Mouse (Mus musculus): ENCODE data around the gene Arrdc1. TPM values are rescaled to one million over a fixed set of nuclear protein-coding genes. Genes with fewer than 3 reads are reported as not detected.

Arrdc1 gene
- polyA plus RNA-seq, 1 experiment from 2014 or later = 46.8 TPM

DNA sequence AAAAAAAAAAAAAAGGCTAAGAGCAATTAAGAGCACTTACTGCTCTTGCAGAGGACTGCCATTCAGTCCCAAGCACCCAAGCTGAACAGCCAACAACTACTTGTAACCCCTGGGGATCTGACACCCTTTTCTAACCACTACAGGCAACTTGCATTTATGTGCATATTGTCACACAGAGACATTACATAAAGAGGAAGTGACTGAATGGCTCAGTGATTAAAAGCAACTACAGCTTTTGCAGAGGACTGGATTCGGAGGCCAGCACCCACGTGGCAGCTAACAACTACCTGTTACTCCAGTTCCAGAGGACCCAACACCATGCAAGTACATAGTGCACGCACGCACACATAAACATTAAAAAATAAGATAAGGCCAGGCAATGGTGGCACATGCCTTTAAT is 24.6 kb downstream of the Arrdc1 start:
- no peaks in the 10 kb centered on the region for H3K36me3 ChIP-seq (ENCODE audit: control insufficient read depth, insufficient read depth, low read length)
- no peaks in the 10 kb centered on the region for H3K27me3 ChIP-seq (replicated peaks; ENCODE audit: control insufficient read depth, insufficient read depth, low read length)
- H3K4me3 ChIP-seq (ENCODE audit: low read length) = no peak overlapping the region
- no peaks in the 10 kb centered on the region for H3K9me3 ChIP-seq (ENCODE audit: control insufficient read depth, low read length)
- no peak overlapping the region for H3K4me2 ChIP-seq (ENCODE audit: low read length)
- 93% methylated on average over 4 of the region's 4 CpGs for WGBS
- no peak overlapping the region for H3K27ac ChIP-seq (ENCODE audit: low read depth, low read length)
- no peak overlapping the region for H3K9ac ChIP-seq (ENCODE audit: low read depth, low read length)
- H3K4me1 ChIP-seq (ENCODE audit: control insufficient read depth, insufficient read depth, low read depth, low read length) = peaks cover 9% of the 10 kb centered on the region; the same call in 1 of the 2 replicates
- no peak for ATAC-seq

DNA sequence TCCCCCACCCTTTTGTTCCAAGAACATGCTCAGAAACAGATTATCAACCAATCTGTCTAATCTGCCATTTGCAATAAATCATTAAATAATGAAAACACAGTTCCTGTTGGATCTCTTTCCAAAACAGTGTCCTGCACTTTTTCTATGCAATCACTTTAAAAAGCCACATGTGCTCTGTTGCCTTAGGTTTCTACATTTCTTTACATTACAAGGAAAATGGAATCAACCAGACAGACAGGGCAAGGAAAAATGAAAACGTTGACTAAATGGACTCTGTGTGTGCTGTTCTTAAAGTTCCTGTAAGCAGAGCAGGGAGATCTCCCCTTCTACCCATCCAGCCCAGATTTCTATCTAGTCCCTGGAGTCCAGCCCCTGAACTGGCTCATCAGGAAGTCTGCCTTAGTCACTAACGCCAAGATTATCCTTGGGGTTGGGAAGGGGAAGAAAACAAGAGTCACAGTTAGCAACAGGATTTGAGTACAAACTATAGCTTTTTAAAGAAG is 29.3 kb downstream of the Arrdc1 start:
- H3K4me1 ChIP-seq (ENCODE audit: control insufficient read depth, insufficient read depth, low read depth, low read length) = peaks cover 20% of the 10 kb centered on the region
- ATAC-seq = no peak
- H3K9me3 ChIP-seq (ENCODE audit: control insufficient read depth, low read length) = no peaks in the 10 kb centered on the region
- H3K27ac ChIP-seq (ENCODE audit: low read depth, low read length) = peak overlapping the region; percentile 45
- no peak overlapping the region for H3K9ac ChIP-seq (ENCODE audit: low read depth, low read length)
- peak overlapping the region; percentile 19; the same call in 1 of the 2 replicates for H3K4me2 ChIP-seq (ENCODE audit: low read length)
- 5% methylated on average over 2 of the region's 2 CpGs for WGBS
- no peaks in the 10 kb centered on the region for H3K27me3 ChIP-seq (replicated peaks; ENCODE audit: control insufficient read depth, insufficient read depth, low read length)
- no peak overlapping the region for H3K4me3 ChIP-seq (ENCODE audit: low read length)
- H3K36me3 ChIP-seq (ENCODE audit: control insufficient read depth, insufficient read depth, low read length) = no peaks in the 10 kb centered on the region

DNA sequence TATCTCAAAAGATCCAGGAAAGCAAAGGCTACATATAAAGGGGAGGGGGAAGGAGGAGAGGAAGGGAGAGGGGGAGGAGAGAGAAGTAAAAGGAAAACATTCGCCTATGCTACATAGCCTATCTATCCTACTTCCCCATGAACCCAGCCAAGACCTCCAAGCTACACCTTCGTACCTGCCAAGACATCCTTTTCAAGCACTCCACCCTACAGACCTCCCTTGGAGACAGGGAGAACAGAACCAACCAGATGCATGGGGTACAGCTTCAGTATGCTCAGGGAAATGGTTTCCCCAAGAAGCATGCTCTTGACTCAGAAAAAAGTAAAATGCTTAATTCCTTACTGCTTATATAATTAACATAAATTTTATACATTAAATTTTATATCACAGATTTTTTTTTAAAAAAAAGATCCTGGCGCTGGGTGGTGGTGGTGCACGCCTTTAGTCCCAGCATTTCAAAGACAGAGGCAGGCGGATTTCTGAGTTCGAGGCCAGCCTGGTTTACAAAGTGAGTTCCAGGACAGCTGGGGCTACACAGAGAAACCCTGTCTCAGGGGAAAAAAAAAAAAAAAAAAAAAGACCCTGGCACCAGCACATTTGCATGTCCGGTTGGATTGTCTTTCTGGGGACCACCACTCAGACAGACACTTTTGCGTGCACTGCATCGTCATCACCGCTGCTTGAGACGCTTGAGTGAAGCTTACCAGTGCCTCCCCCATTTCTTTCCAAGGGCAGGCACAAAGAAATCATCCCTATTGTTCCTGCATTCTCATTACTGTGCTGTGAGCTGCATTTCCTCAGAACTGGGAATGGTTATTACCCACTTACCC is 30.0 kb downstream of the Arrdc1 start:
- no peaks in the 10 kb centered on the region for H3K9me3 ChIP-seq (ENCODE audit: control insufficient read depth, low read length)
- peak; percentile 34 for ATAC-seq
- H3K27ac ChIP-seq (ENCODE audit: low read depth, low read length) = peak overlapping the region; percentile 45
- H3K36me3 ChIP-seq (ENCODE audit: control insufficient read depth, insufficient read depth, low read length) = no peaks in the 10 kb centered on the region
- H3K4me2 ChIP-seq (ENCODE audit: low read length) = peak overlapping the region; percentile 19
- H3K4me1 ChIP-seq (ENCODE audit: control insufficient read depth, insufficient read depth, low read depth, low read length) = peaks cover 20% of the 10 kb centered on the region
- no peak overlapping the region for H3K4me3 ChIP-seq (ENCODE audit: low read length)
- no peak overlapping the region for H3K9ac ChIP-seq (ENCODE audit: low read depth, low read length)
- H3K27me3 ChIP-seq (replicated peaks; ENCODE audit: control insufficient read depth, insufficient read depth, low read length) = no peaks in the 10 kb centered on the region
- 46% methylated on average over 11 of the region's 11 CpGs for WGBS

DNA sequence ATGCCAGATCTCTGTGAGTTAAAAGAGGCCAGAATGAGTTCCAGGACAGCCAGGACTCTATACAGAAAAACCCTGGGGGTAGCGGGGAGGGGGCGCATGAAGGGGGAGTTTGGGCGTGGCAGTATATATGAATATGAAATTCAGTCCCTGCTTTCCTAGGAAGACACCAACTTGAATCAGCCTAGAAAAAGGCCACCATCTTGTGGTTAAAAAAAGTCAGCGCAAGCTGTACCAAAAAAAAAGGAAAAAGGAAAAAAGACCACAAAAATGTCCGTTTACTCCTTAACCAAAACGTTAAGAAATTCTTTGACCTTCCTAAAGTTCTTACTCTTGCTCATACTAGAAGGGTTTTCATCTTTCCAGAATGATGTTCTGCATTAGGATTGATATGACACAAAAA is 32.1 kb downstream of the Arrdc1 start:
- peaks cover 20% of the 10 kb centered on the region for H3K4me1 ChIP-seq (ENCODE audit: control insufficient read depth, insufficient read depth, low read depth, low read length)
- H3K27me3 ChIP-seq (replicated peaks; ENCODE audit: control insufficient read depth, insufficient read depth, low read length) = no peaks in the 10 kb centered on the region
- no peak overlapping the region for H3K4me3 ChIP-seq (ENCODE audit: low read length)
- H3K27ac ChIP-seq (ENCODE audit: low read depth, low read length) = no peak overlapping the region
- no peak overlapping the region for H3K9ac ChIP-seq (ENCODE audit: low read depth, low read length)
- WGBS = 83% methylated on average over 6 of the region's 6 CpGs
- H3K36me3 ChIP-seq (ENCODE audit: control insufficient read depth, insufficient read depth, low read length) = no peaks in the 10 kb centered on the region
- ATAC-seq = no peak
- no peak overlapping the region for H3K4me2 ChIP-seq (ENCODE audit: low read length)
- no peaks in the 10 kb centered on the region for H3K9me3 ChIP-seq (ENCODE audit: control insufficient read depth, low read length)

DNA sequence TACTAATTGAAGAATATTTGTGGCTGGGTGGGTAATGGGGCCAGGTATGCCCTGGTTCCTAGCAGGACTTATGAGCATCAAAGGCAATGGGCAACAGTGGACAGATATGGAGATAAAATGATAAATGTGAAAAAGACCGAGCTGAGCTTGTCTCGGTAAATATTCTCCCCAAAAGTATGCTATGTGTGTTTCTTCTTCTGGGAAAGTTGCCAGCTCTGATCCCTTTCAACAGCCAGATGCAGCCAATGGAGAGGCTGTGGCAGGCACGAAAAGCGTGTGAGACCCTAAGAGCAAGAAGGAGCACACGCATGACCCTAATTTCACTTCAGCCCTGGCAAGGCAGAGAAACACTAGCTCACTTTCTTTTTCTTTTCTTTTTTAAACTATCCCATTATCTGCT is 34.0 kb downstream of the Arrdc1 start:
- Histone ChIP-seq H3K4me2 (ENCODE audit: low read length) (no peak overlapping the region), H3K27me3 (replicated peaks; ENCODE audit: control insufficient read depth, insufficient read depth, low read length) (no peaks in the 10 kb centered on the region), H3K9me3 (ENCODE audit: control insufficient read depth, low read length) (no peaks in the 10 kb centered on the region), H3K4me3 (ENCODE audit: low read length) (no peak overlapping the region), H3K36me3 (ENCODE audit: control insufficient read depth, insufficient read depth, low read length) (no peaks in the 10 kb centered on the region), H3K9ac (ENCODE audit: low read depth, low read length) (no peak overlapping the region), H3K27ac (ENCODE audit: low read depth, low read length) (no peak overlapping the region), H3K4me1 (ENCODE audit: control insufficient read depth, insufficient read depth, low read depth, low read length) (peaks cover 16% of the 10 kb centered on the region)
- 48% methylated on average over 5 of the region's 5 CpGs for WGBS
- ATAC-seq = no peak

DNA sequence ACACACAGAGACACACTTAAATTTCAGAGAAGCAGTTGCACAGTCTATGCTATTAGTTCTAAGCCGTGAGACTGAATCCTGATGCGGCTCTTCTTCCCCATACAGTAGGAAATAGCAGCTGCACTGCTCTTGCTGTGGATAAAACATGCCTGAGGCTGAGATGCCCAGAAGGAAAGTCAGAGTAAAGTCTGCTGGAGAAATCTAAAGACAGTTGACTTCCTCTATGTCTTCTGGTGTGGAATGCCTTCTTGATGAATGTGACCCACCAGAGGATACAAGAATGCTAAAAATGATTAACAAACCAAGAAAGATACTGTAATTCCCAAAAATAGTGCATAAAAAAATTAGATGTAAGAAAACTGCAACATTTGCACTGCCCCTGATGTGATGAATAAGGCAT is 35.8 kb downstream of the Arrdc1 start:
- no peak overlapping the region for H3K27ac ChIP-seq (ENCODE audit: low read depth, low read length)
- H3K9ac ChIP-seq (ENCODE audit: low read depth, low read length) = no peak overlapping the region
- no peak overlapping the region for H3K4me2 ChIP-seq (ENCODE audit: low read length)
- WGBS = 79% methylated on average over 2 of the region's 2 CpGs
- peaks cover 8% of the 10 kb centered on the region for H3K4me1 ChIP-seq (ENCODE audit: control insufficient read depth, insufficient read depth, low read depth, low read length)
- no peaks in the 10 kb centered on the region for H3K9me3 ChIP-seq (ENCODE audit: control insufficient read depth, low read length)
- H3K27me3 ChIP-seq (replicated peaks; ENCODE audit: control insufficient read depth, insufficient read depth, low read length) = no peaks in the 10 kb centered on the region
- ATAC-seq = no peak
- no peaks in the 10 kb centered on the region for H3K36me3 ChIP-seq (ENCODE audit: control insufficient read depth, insufficient read depth, low read length)
- no peak overlapping the region for H3K4me3 ChIP-seq (ENCODE audit: low read length)

DNA sequence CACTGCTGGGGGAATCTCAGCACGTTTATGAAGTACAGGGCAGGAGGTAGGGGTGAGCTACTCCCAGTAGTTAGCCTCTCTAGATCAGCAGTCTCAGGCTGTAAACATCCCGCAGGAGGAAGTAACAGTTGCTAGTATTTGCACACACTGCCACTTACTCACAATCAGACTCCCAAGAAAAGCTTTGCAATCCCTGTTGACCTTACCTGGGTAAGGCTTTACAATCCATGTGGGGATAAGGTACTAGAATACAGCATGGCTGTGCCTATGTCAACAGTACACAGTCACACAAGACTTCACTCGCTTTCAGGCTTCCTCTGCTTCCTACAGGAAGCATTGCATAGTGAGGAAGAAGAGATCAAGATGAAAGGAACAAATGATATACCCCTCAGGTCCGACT is 38.3 kb downstream of the Arrdc1 start:
- ATAC-seq = no peak
- no peak overlapping the region for H3K27ac ChIP-seq (ENCODE audit: low read depth, low read length)
- no peaks in the 10 kb centered on the region for H3K27me3 ChIP-seq (replicated peaks; ENCODE audit: control insufficient read depth, insufficient read depth, low read length)
- no peak overlapping the region for H3K4me2 ChIP-seq (ENCODE audit: low read length)
- no peaks in the 10 kb centered on the region for H3K9me3 ChIP-seq (ENCODE audit: control insufficient read depth, low read length)
- H3K9ac ChIP-seq (ENCODE audit: low read depth, low read length) = no peak overlapping the region
- H3K4me1 ChIP-seq (ENCODE audit: control insufficient read depth, insufficient read depth, low read depth, low read length) = peaks cover 8% of the 10 kb centered on the region
- no peaks in the 10 kb centered on the region for H3K36me3 ChIP-seq (ENCODE audit: control insufficient read depth, insufficient read depth, low read length)
- WGBS = 89% methylated on average over 4 of the region's 4 CpGs
- H3K4me3 ChIP-seq (ENCODE audit: low read length) = no peak overlapping the region

DNA sequence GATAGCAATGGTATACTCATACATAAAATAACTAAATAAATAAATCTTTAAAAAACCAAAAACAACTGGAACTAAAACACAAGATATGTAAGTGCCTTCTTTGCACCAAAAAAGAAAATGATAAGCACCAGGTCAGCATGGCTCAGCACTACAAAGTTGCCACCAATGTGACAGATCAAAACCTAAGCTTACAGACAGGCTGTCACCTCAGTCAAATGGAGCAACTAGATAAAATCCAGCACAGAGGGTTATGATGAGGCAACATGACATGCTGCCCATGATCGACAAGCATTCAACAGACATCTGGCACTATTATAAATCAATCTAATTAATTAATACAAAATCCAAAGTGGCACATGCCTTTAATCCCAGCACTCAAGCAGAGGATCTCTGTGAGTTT is 40.8 kb downstream of the Arrdc1 start:
- 91% methylated on average over 1 of the region's 1 CpGs for WGBS
- Histone ChIP-seq H3K27me3 (replicated peaks; ENCODE audit: control insufficient read depth, insufficient read depth, low read length) (no peaks in the 10 kb centered on the region), H3K36me3 (ENCODE audit: control insufficient read depth, insufficient read depth, low read length) (no peaks in the 10 kb centered on the region), H3K9me3 (ENCODE audit: control insufficient read depth, low read length) (no peaks in the 10 kb centered on the region), H3K4me2 (ENCODE audit: low read length) (no peak overlapping the region), H3K9ac (ENCODE audit: low read depth, low read length) (no peak overlapping the region), H3K4me3 (ENCODE audit: low read length) (no peak overlapping the region), H3K4me1 (ENCODE audit: control insufficient read depth, insufficient read depth, low read depth, low read length) (no peaks in the 10 kb centered on the region), H3K27ac (ENCODE audit: low read depth, low read length) (no peak overlapping the region)
- ATAC-seq = no peak

DNA sequence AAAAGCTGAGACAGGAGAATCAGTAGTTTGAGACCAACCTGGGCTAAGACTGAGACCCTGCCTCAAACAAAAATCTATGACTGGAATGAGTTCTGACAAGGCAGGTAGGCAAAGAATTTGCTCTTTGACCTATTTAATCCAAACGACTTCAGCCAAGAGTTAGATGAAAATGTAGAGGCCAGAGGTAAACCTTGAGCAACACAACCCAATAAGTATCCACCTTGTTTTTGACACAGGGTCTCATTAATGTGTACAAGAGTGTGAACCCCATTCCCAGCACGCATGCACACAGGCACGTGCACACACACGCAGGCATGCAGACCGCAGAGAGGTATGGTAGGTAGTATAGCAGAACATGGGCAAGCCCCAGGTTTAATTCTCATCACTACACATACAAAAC is 42.7 kb downstream of the Arrdc1 start:
- Histone ChIP-seq H3K27me3 (replicated peaks; ENCODE audit: control insufficient read depth, insufficient read depth, low read length) (no peaks in the 10 kb centered on the region), H3K36me3 (ENCODE audit: control insufficient read depth, insufficient read depth, low read length) (no peaks in the 10 kb centered on the region), H3K9me3 (ENCODE audit: control insufficient read depth, low read length) (no peaks in the 10 kb centered on the region), H3K4me2 (ENCODE audit: low read length) (no peak overlapping the region), H3K9ac (ENCODE audit: low read depth, low read length) (no peak overlapping the region), H3K4me3 (ENCODE audit: low read length) (no peak overlapping the region), H3K4me1 (ENCODE audit: control insufficient read depth, insufficient read depth, low read depth, low read length) (no peaks in the 10 kb centered on the region), H3K27ac (ENCODE audit: low read depth, low read length) (no peak overlapping the region)
- WGBS = 94% methylated on average over 5 of the region's 5 CpGs
- no peak for ATAC-seq
